23 mouse cellular contexts compared by ENCODE assay signal in the genomic region with DNA sequence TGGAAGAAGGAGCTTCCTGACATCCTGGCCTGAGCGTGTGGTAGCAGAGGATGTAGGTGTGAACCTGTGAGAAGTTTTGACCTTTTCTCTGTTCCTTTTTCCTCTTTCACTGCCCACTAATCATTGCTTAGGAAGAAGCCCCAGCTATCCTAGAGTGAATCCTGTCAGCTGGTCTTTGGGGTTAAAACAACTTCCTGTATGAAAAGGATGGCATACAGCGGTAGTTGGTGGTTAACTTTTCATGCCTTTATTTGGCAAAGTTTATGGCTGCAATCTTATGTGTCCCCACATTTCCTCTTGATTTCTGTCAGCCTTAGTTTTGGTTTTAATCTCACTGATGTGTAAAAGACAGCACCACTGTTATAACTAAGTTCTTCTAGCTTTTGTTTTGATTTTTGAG. TPM values are rescaled to one million over a fixed set of nuclear protein-coding genes. Genes with fewer than 3 reads are reported as not detected.
DNase-seq lines count a peak whose midpoint lies in the region; ATAC-seq and TF ChIP-seq lines count a peak whose summit lies in the region.
"Had no signal": no experiment of that assay in that cellular context is flagged by ENCODE, and none has a peak within 500 bp of the region (broad histone marks: within the 10 kb centered on the region; RNA-seq: fewer than 3 reads in every experiment).

No protein-coding gene starts in this region.

- H3K36me3 ChIP-seq in small intestine, adult 2 months (ENCODE audit: control insufficient read depth, insufficient read depth, low read length), result peaks cover 39% of the 10 kb centered on the region

- whole genome bisulfite sequencing in small intestine, adult 2 months, result 53% methylated on average over 2 of the region's 2 CpGs

- no peak overlapping the region for H3K4me3 ChIP-seq in small intestine, adult 2 months (ENCODE audit: low read depth, low read length)
- H3K4me3 ChIP-seq: forebrain, embryonic 13.5 days; heart, embryonic 12.5 days; hindbrain, embryonic 12.5 days; midbrain, embryonic 13.5 days; neural tube, embryonic 13.5 days had no signal

- peak; percentile 55 for DNase-seq in CD4-positive, CD25-positive, alpha-beta regulatory T cell, adult 2 months (ENCODE audit: low read depth, low spot score)
- DNase-seq in adrenal gland, postnatal 4 days (ENCODE audit: low spot score in 2 of 2), result no peak
- DNase-seq in kidney, postnatal 4 days, result no peak
- no peak for DNase-seq in left cerebral cortex, postnatal 36 days (ENCODE audit: low spot score in 2 of 2)
- DNase-seq: adrenal gland, adult 8-10 months; cerebellum, adult 2 months; cerebellum, postnatal 25 days; gastrocnemius, postnatal 10 days; heart, adult 18-20 months; heart, postnatal 10 days; kidney, adult 2 months; right cerebral cortex, adult 18-20 months; thymus, postnatal 14 days had no signal

- ATAC-seq in activated CD4-positive, CD25-positive, alpha-beta regulatory T cell, adult 4 months, result peak; percentile 54
- ATAC-seq in inflammation-experienced regulatory T-cells, adult 6 months, result peak; percentile 68
- ATAC-seq: forebrain, embryonic 13.5 days; midbrain, embryonic 13.5 days had no signal

- intact Hi-C loops in left cerebral cortex, postnatal 36 days (cut with DNase I), result no loop called here

- no peak for TF ChIP-seq POLR2A in small intestine, adult 2 months (IDR thresholded peaks at IDR 0.05; ENCODE audit: low read depth, low read length)

- peaks cover 2% of the 10 kb centered on the region; the same call in 1 of the 2 replicates for H3K4me1 ChIP-seq in small intestine, adult 2 months (ENCODE audit: control insufficient read depth, insufficient read depth, insufficient read length, low read length)
- H3K4me1 ChIP-seq: forebrain, embryonic 13.5 days; hindbrain, embryonic 12.5 days; midbrain, embryonic 13.5 days; neural tube, embryonic 13.5 days had no signal

- no peak for TF ChIP-seq CTCF in small intestine, adult 2 months (IDR thresholded peaks at IDR 0.05; ENCODE audit: extremely low read depth, insufficient read length, insufficient replicate concordance, low read depth, low read length)

- 0 out of 2 replicates have a peak overlapping the region, but pooled peaks have one; percentile 7 for H3K27ac ChIP-seq in small intestine, adult 2 months (ENCODE audit: insufficient read depth, low read depth, low read length)
- H3K27ac ChIP-seq: forebrain, embryonic 13.5 days; hindbrain, embryonic 12.5 days; kidney, postnatal 0 days; macrophage; midbrain, embryonic 13.5 days; neural tube, embryonic 13.5 days had no signal

- no peaks in the 10 kb centered on the region for H3K27me3 ChIP-seq in small intestine, adult 2 months (ENCODE audit: control insufficient read depth, insufficient read depth, low read length)
- H3K27me3 ChIP-seq: forebrain, embryonic 13.5 days; heart, embryonic 12.5 days; hindbrain, embryonic 12.5 days; midbrain, embryonic 13.5 days; neural tube, embryonic 13.5 days had no signal

RNA-seq across cellular contexts. Expression of a gene that starts 2.6 kb away (rescaled TPM):
- polyA plus RNA-seq in activated CD4-positive, CD25-positive, alpha-beta regulatory T cell, adult 4 months (2017; shearing (Covaris generic)), result 100 to 1,000 TPM; 369 to 440 TPM
- polyA plus RNA-seq in inflammation-experienced regulatory T-cells, adult 6 months (2017; shearing (Covaris generic)), result 100 to 1,000 TPM; 340 to 573 (median 348) TPM
- polyA plus RNA-seq in small intestine, adult 2 months (2012; rRNA removed), result 53.5 and 89.8 TPM in 2 replicates
- 10 to 100 TPM; 21.8 to 28.4 TPM for total RNA-seq in adrenal gland, postnatal 4 days (2021)
- total RNA-seq in left cerebral cortex, postnatal 36 days (2021), result 10 to 100 TPM; 30.5 to 48.6 TPM

RNA-seq across cellular contexts. Expression of a gene that starts 12.0 kb away (rescaled TPM):
- polyA plus RNA-seq in activated CD4-positive, CD25-positive, alpha-beta regulatory T cell, adult 4 months (2017; shearing (Covaris generic)), result 10 to 100 TPM; 52.2 to 60.8 TPM
- polyA plus RNA-seq in inflammation-experienced regulatory T-cells, adult 6 months (2017; shearing (Covaris generic)), result 10 to 100 TPM; 60.4 to 69.3 (median 60.4) TPM
- polyA plus RNA-seq in small intestine, adult 2 months (2012; rRNA removed), result 15.8 and 23.5 TPM in 2 replicates
- total RNA-seq in adrenal gland, postnatal 4 days (2021), result 10 to 100 TPM; 43.6 to 48.9 TPM
- total RNA-seq in left cerebral cortex, postnatal 36 days (2021), result 10 to 100 TPM; 38.5 to 45.4 TPM

RNA-seq across cellular contexts. Expression of a gene that starts 12.5 kb away (rescaled TPM):
- polyA plus RNA-seq in activated CD4-positive, CD25-positive, alpha-beta regulatory T cell, adult 4 months (2017; shearing (Covaris generic)), result 10 to 100 TPM; 22.2 to 22.8 TPM
- polyA plus RNA-seq in inflammation-experienced regulatory T-cells, adult 6 months (2017; shearing (Covaris generic)), result 10 to 100 TPM; 18.5 to 21.8 (median 20.9) TPM
- 15.7 and 20.7 TPM in 2 replicates for polyA plus RNA-seq in small intestine, adult 2 months (2012; rRNA removed)
- total RNA-seq in adrenal gland, postnatal 4 days (2021), result 10 to 100 TPM; 37.0 to 42.4 TPM
- 10 to 100 TPM; 50.3 to 84.9 TPM for total RNA-seq in left cerebral cortex, postnatal 36 days (2021)

RNA-seq across cellular contexts. Expression of a gene that starts 57.7 kb away (rescaled TPM):
- 10 to 100 TPM; 22.9 to 25.4 TPM for polyA plus RNA-seq in activated CD4-positive, CD25-positive, alpha-beta regulatory T cell, adult 4 months (2017; shearing (Covaris generic))
- 10 to 100 TPM; 31.4 to 34.5 (median 32.2) TPM for polyA plus RNA-seq in inflammation-experienced regulatory T-cells, adult 6 months (2017; shearing (Covaris generic))
- 16.4 and 24.7 TPM in 2 replicates for polyA plus RNA-seq in small intestine, adult 2 months (2012; rRNA removed)
- total RNA-seq in adrenal gland, postnatal 4 days (2021), result 10 to 100 TPM; 65.6 to 69.4 TPM
- total RNA-seq in left cerebral cortex, postnatal 36 days (2021), result 10 to 100 TPM; 28.2 to 41.8 TPM
